ENCODE assay signal across 8 mouse cellular contexts in the genomic region with DNA sequence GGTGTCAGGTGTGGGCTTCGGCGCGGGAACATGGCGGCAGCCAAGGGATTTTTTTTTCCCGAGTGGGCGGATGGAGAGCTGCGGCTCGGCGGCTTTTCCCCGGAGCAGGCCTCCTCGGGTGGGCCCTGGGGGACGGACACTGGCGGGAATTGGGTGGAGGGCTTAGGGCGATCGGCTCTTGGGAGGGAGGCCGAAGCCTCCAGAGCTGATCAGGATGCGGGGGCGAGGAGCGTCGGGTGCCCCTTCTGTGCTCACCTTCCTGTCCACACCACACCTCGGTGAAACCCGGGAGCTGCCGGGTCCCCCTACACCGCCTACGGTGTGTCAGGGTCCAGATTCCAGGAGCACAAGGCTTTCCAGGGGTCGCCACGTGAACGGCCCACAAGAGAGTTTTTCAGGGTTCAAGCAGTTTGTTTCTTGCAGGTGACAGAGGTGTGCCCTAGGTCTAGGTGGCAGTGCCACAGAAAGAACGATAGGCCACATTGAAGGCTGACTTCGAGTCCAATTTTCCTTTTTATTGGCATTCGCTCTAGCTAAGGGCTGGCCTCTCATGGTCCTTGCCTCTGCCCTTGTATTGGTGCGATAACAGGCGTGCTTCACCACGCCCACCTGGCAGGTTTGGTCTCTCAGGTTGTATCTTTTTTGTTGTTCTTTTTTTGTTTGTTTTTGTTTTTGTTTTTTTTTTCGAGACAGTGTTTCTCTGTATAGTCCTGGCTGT. TPM values are rescaled to one million over a fixed set of nuclear protein-coding genes. Genes with fewer than 3 reads are reported as not detected.
DNase-seq lines count a peak whose midpoint lies in the region; ATAC-seq and TF ChIP-seq lines count a peak whose summit lies in the region.

No protein-coding gene starts in this region.

- no peaks in the 10 kb centered on the region for H3K9me3 ChIP-seq in limb, embryonic 10.5 days (replicated peaks)
- no peaks in the 10 kb centered on the region for H3K9me3 ChIP-seq in midbrain, postnatal 0 days (ENCODE audit: low read length)

- DNase-seq in adrenal gland, adult 2 months = peak; percentile 17
- DNase-seq in adrenal gland, postnatal 4 days (ENCODE audit: low spot score in 2 of 2) = no peak
- DNase-seq in thymus, adult 2 months = peak; percentile 29
- no peak for DNase-seq in thymus, postnatal 14 days
- peak; percentile 27 to 41 for DNase-seq in heart, postnatal 10 days
- DNase-seq in limb, embryonic 10.5 days (ENCODE audit: low spot score) = no peak
- DNase-seq in midbrain, postnatal 0 days (ENCODE audit: low spot score) = no peak
- no peak for DNase-seq in urinary bladder, postnatal 36 days (ENCODE audit: low spot score in 2 of 2)

- WGBS in thymus, adult 2 months = 6% methylated on average over 35 of the region's 35 CpGs
- WGBS in limb, embryonic 10.5 days = 6% methylated on average over 35 of the region's 35 CpGs
- 7% methylated on average over 35 of the region's 35 CpGs for WGBS in midbrain, postnatal 0 days

- no peak overlapping the region for H3K27ac ChIP-seq in thymus, adult 2 months (ENCODE audit: control insufficient read depth, insufficient read depth, low read length)
- H3K27ac ChIP-seq in limb, embryonic 10.5 days = peak overlapping the region; percentile 94
- H3K27ac ChIP-seq in midbrain, postnatal 0 days (ENCODE audit: low read depth, low read length) = peak overlapping the region; percentile 80

- no peaks in the 10 kb centered on the region for H3K27me3 ChIP-seq in thymus, adult 2 months (ENCODE audit: control insufficient read depth, insufficient read depth, low read length)
- no peaks in the 10 kb centered on the region for H3K27me3 ChIP-seq in limb, embryonic 10.5 days (ENCODE audit: low read depth, poor library complexity, severe bottlenecking)
- H3K27me3 ChIP-seq in midbrain, postnatal 0 days (ENCODE audit: insufficient read depth, low read length) = no peaks in the 10 kb centered on the region

- peak overlapping the region; percentile 88 for H3K4me2 ChIP-seq in midbrain, postnatal 0 days (ENCODE audit: low read depth, low read length, poor library complexity, severe bottlenecking)

- no peak for TF ChIP-seq CTCF in thymus, adult 2 months (IDR thresholded peaks at IDR 0.05; ENCODE audit: borderline replicate concordance, control insufficient read depth, extremely low read depth, insufficient read depth, low read length, poor library complexity)
- no peak for TF ChIP-seq CTCF in midbrain, postnatal 0 days (IDR thresholded peaks at IDR 0.05)

- H3K9ac ChIP-seq in midbrain, postnatal 0 days (replicated peaks; ENCODE audit: low read length, poor library complexity, severe bottlenecking) = peak overlapping the region; percentile 93

- no peaks in the 10 kb centered on the region for H3K36me3 ChIP-seq in thymus, adult 2 months (ENCODE audit: control insufficient read depth, insufficient read depth, low read length)
- H3K36me3 ChIP-seq in limb, embryonic 10.5 days = no peaks in the 10 kb centered on the region
- no peaks in the 10 kb centered on the region for H3K36me3 ChIP-seq in midbrain, postnatal 0 days (ENCODE audit: insufficient read depth, low read length)

- H3K4me3 ChIP-seq in thymus, adult 2 months (ENCODE audit: control insufficient read depth, insufficient read depth, low read length) = peak overlapping the region; percentile 74
- peak overlapping the region; percentile 97 for H3K4me3 ChIP-seq in limb, embryonic 10.5 days
- peak overlapping the region; percentile 90 for H3K4me3 ChIP-seq in midbrain, postnatal 0 days (ENCODE audit: low read depth, low read length)

- intact Hi-C loops in heart, postnatal 10 days (cut with DNase I) = loop anchor here (5.0 kb wide), 1 partner anchor 36 kb away; no protein-coding TSS in a partner anchor

- ATAC-seq in midbrain, postnatal 0 days (ENCODE audit: low FRiP score) = peak; percentile 55

- no peak for TF ChIP-seq POLR2A in thymus, adult 2 months (IDR thresholded peaks at IDR 0.05; ENCODE audit: control insufficient read depth, extremely low read depth, insufficient read depth, low read length, poor library complexity)

- peaks cover 11% of the 10 kb centered on the region for H3K4me1 ChIP-seq in thymus, adult 2 months (replicated peaks; ENCODE audit: control insufficient read depth, insufficient read depth, low read length)
- peaks cover 11% of the 10 kb centered on the region for H3K4me1 ChIP-seq in limb, embryonic 10.5 days
- no peaks in the 10 kb centered on the region; the same call in 1 of the 2 replicates for H3K4me1 ChIP-seq in midbrain, postnatal 0 days (ENCODE audit: insufficient read depth, low read length)

RNA-seq across cellular contexts. Expression of a gene that starts 0.5 kb away (rescaled TPM):
- total RNA-seq in adrenal gland, adult 2 months (2021) = 10 to 100 TPM; 40.8 to 42.6 TPM
- polyA plus RNA-seq in adrenal gland, adult 2 months (2012; rRNA removed) = 2.0 and 4.6 TPM in 2 replicates
- total RNA-seq in adrenal gland, postnatal 4 days (2021) = 10 to 100 TPM; 37.7 to 41.4 TPM
- 5.4 and 6.4 TPM in 2 replicates for polyA plus RNA-seq in thymus, adult 2 months (2012; rRNA removed)
- total RNA-seq in heart, postnatal 10 days (2021) = 100 to 1,000 TPM; 139 to 218 TPM
- 12.1 and 12.4 TPM in 2 replicates for polyA plus RNA-seq in limb, embryonic 10.5 days (2016; fragmentation: Nextera tagmentation; extraction: Ambion mirVana)
- 25.6 and 38.2 TPM in 2 replicates for total RNA-seq in midbrain, postnatal 0 days (2014; rRNA removed)
- 11.5 and 12.4 TPM in 2 replicates for polyA plus RNA-seq in midbrain, postnatal 0 days (2015; fragmentation: Nextera tagmentation; extraction: Ambion mirVana)

Comparison
In these comparisons a context has a peak if more than half of its experiments do, and no peak if none do; other contexts are left out.
1. DNase-seq: peak in adrenal gland, adult 2 months (single experiment), thymus, adult 2 months (single experiment) and heart, postnatal 10 days (2 of 2); none in adrenal gland, postnatal 4 days (0 of 2), thymus, postnatal 14 days (single experiment), limb, embryonic 10.5 days (single experiment), midbrain, postnatal 0 days (single experiment) and urinary bladder, postnatal 36 days (0 of 2).
2. Peak in every context shown above with its lines, with median percentiles within 50 percentile points of each other: H3K4me3 ChIP-seq.